Mouse (Mus musculus) myocyte (in vitro differentiated cells): Measurements from ENCODE around the gene Slc35f3. TPM values are rescaled to one million over a fixed set of nuclear protein-coding genes. Genes with fewer than 3 reads are reported as not detected.

Experiments used
- H3K27me3 ChIP-seq: one replicate; pipeline ENCODE4 v1.6.1; 2011; ENCODE audit not compliant: control insufficient read depth, insufficient read depth, insufficient read length
- H3K36me3 ChIP-seq: one replicate; pipeline ENCODE4 v1.6.1; 2011; ENCODE audit not compliant: control insufficient read depth, insufficient read depth
- H3K4me2 ChIP-seq: one replicate; pipeline ENCODE4 v1.6.1; 2011; ENCODE audit warnings: low read depth, control low read depth
- H3K4me3 ChIP-seq: one replicate; pipeline ENCODE4 v1.5.1; 2011; ENCODE audit warnings: mild to moderate bottlenecking, control low read depth, moderate library complexity
- H3K79me2 ChIP-seq: one replicate; pipeline ENCODE4 v1.6.1; 2011; ENCODE audit not compliant: control insufficient read depth, insufficient read depth
- H3ac ChIP-seq: one replicate; pipeline ENCODE4 v1.6.1; 2011; ENCODE audit not compliant: control insufficient read depth, insufficient read length
- CEBPB ChIP-seq: IDR thresholded peaks from 2 replicates; pipeline ENCODE4 v1.6.1; 2011; ENCODE audit warnings: mild to moderate bottlenecking, moderate library complexity; ENCODE audit not compliant: poor library complexity, insufficient read depth, severe bottlenecking
- E2F4 ChIP-seq: IDR thresholded peaks from one replicate; pipeline ENCODE4 v1.6.1; 2011; ENCODE audit warnings: mild to moderate bottlenecking, control low read depth, moderate library complexity; ENCODE audit not compliant: insufficient read depth
- MAX ChIP-seq: IDR thresholded peaks from one replicate; pipeline ENCODE4 v1.6.1; 2011; ENCODE audit warnings: low read depth, mild to moderate bottlenecking, control low read depth
- MYOD1 ChIP-seq, 3 experiments: IDR thresholded peaks; one replicate each; pipeline ENCODE4 v1.6.1; 2011; ENCODE audit warnings: control low read depth in 2 of 3, low read depth in 2 of 3, mild to moderate bottlenecking in 2 of 3, moderate library complexity in 1 of 3; ENCODE audit not compliant: insufficient read length in 2 of 3, control insufficient read depth in 1 of 3
- MYOG ChIP-seq, 3 experiments: IDR thresholded peaks; one replicate each; pipeline ENCODE4 v1.6.1; 2011; ENCODE audit warnings: control low read depth in 2 of 3, low read depth in 2 of 3, mild to moderate bottlenecking in 2 of 3; ENCODE audit not compliant: insufficient read length in 2 of 3, control insufficient read depth in 1 of 3, insufficient read depth in 1 of 3
- POLR2A ChIP-seq: IDR thresholded peaks from one replicate; pipeline ENCODE4 v1.6.1; 2011; ENCODE audit warnings: low read depth, mild to moderate bottlenecking, control low read depth, moderate library complexity; ENCODE audit not compliant: insufficient read length
- POLR2AphosphoS2 ChIP-seq: IDR thresholded peaks from one replicate; pipeline ENCODE4 v1.6.1; 2011; ENCODE audit warnings: low read depth, control low read depth; ENCODE audit not compliant: insufficient read length
- REST ChIP-seq: IDR thresholded peaks from one replicate; pipeline ENCODE4 v1.6.1; 2011; ENCODE audit warnings: mild to moderate bottlenecking, control low read depth, moderate library complexity; ENCODE audit not compliant: insufficient read depth, insufficient read length
- SRF ChIP-seq: IDR thresholded peaks from one replicate; pipeline ENCODE4 v1.6.1; 2011; ENCODE audit warnings: low read depth; ENCODE audit not compliant: control insufficient read depth, insufficient read length
- TCF12 ChIP-seq: IDR thresholded peaks from one replicate; pipeline ENCODE4 v1.6.1; 2011; ENCODE audit warnings: mild to moderate bottlenecking, control low read depth; ENCODE audit not compliant: poor library complexity, insufficient read depth, severe bottlenecking
- TCF3 ChIP-seq: IDR thresholded peaks from one replicate; pipeline ENCODE4 v1.6.1; 2011; ENCODE audit warnings: low read depth, control low read depth; ENCODE audit not compliant: insufficient read length
- USF1 ChIP-seq: IDR thresholded peaks from one replicate; pipeline ENCODE4 v1.6.1; 2011; ENCODE audit warnings: low read depth, mild to moderate bottlenecking, control low read depth, moderate library complexity
- polyA plus RNA-seq: library from polyadenylated mRNA; unstranded; fragments of >200 nt; fragmentation: generic; extraction: Trizol; gene quantifications from one replicate; pipeline ENCODE4 v1.2.1, GENCODE M21; 2012; ENCODE audit warnings: missing spikeins

The Slc35f3 gene
- polyA plus RNA-seq, 1 experiment: 0.02 TPM

- Histone ChIP-seq H3K27me3 (peaks cover 6% of the 10 kb centered on the region), H3K36me3 (no peaks in the 10 kb centered on the region), H3K79me2 (no peaks in the 10 kb centered on the region), H3K4me2 (no peak overlapping the region), H3ac (no peak overlapping the region), H3K4me3 (no peak overlapping the region)
- TF ChIP-seq USF1: no peak
- TF ChIP-seq POLR2AphosphoS2: no peak
- TF ChIP-seq TCF12: no peak
- no peak for TF ChIP-seq SRF
- TF ChIP-seq POLR2A: no peak
- TF ChIP-seq MYOD1 (IDR thresholded peaks at IDR 0.05; ENCODE audit: control insufficient read depth in 1 of 3, insufficient read length in 2 of 3, low read depth in 2 of 3): no peak
- no peak for TF ChIP-seq E2F4
- TF ChIP-seq MAX: no peak
- no peak for TF ChIP-seq TCF3
- no peak for TF ChIP-seq MYOG (IDR thresholded peaks at IDR 0.05; ENCODE audit: control insufficient read depth in 1 of 3, insufficient read depth in 1 of 3, insufficient read length in 2 of 3, low read depth in 2 of 3)
- TF ChIP-seq CEBPB: no peak
- no peak for TF ChIP-seq REST
Measured at GRCm38 (mm10) chr8:126368349-126369054, 70.1 kb downstream of the Slc35f3 start.

- Histone ChIP-seq H3K4me3 (no peak overlapping the region), H3K79me2 (no peaks in the 10 kb centered on the region), H3K4me2 (no peak overlapping the region), H3K27me3 (peaks cover 11% of the 10 kb centered on the region), H3K36me3 (no peaks in the 10 kb centered on the region), H3ac (no peak overlapping the region)
- TF ChIP-seq USF1 (no peak), MYOD1 (IDR thresholded peaks at IDR 0.05; ENCODE audit: control insufficient read depth in 1 of 3, insufficient read length in 2 of 3, low read depth in 2 of 3) (no peak), MAX (no peak), POLR2AphosphoS2 (no peak), REST (no peak), E2F4 (no peak), MYOG (IDR thresholded peaks at IDR 0.05; ENCODE audit: control insufficient read depth in 1 of 3, insufficient read depth in 1 of 3, insufficient read length in 2 of 3, low read depth in 2 of 3) (no peak), TCF3 (no peak), TCF12 (no peak), POLR2A (no peak), CEBPB (no peak), SRF (no peak)
Measured at GRCm38 (mm10) chr8:126371871-126372270, 73.5 kb downstream of the Slc35f3 start.

GRCm38 (mm10) chr8:126379580-126379979 lies 81.2 kb downstream of the Slc35f3 start:
- Histone ChIP-seq H3K27me3 (peaks cover 21% of the 10 kb centered on the region), H3K79me2 (no peaks in the 10 kb centered on the region), H3K36me3 (no peaks in the 10 kb centered on the region), H3ac (no peak overlapping the region), H3K4me2 (no peak overlapping the region), H3K4me3 (no peak overlapping the region)
- TF ChIP-seq REST: no peak
- TF ChIP-seq E2F4: no peak

- TF ChIP-seq CEBPB (no peak), USF1 (no peak), POLR2A (no peak), E2F4 (no peak), SRF (no peak), POLR2AphosphoS2 (no peak), MYOD1 (IDR thresholded peaks at IDR 0.05; ENCODE audit: control insufficient read depth in 1 of 3, insufficient read length in 2 of 3, low read depth in 2 of 3) (no peak), MAX (no peak), REST (no peak)
- H3K4me3 ChIP-seq: no peak overlapping the region
- H3ac ChIP-seq: no peak overlapping the region
Measured at GRCm38 (mm10) chr8:126380141-126380540, 81.8 kb downstream of the Slc35f3 start.

GRCm38 (mm10) chr8:126381299-126381698 lies 82.9 kb downstream of the Slc35f3 start:
- no peak for TF ChIP-seq POLR2AphosphoS2
- TF ChIP-seq REST: no peak
- TF ChIP-seq MAX: no peak
- no peak for TF ChIP-seq TCF3
- no peak for TF ChIP-seq MYOD1 (IDR thresholded peaks at IDR 0.05; ENCODE audit: control insufficient read depth in 1 of 3, insufficient read length in 2 of 3, low read depth in 2 of 3)
- TF ChIP-seq TCF12: no peak
- no peak for TF ChIP-seq CEBPB
- TF ChIP-seq E2F4: no peak
- no peak for TF ChIP-seq MYOG (IDR thresholded peaks at IDR 0.05; ENCODE audit: control insufficient read depth in 1 of 3, insufficient read depth in 1 of 3, insufficient read length in 2 of 3, low read depth in 2 of 3)
- TF ChIP-seq SRF: no peak
- no peak for TF ChIP-seq USF1
- TF ChIP-seq POLR2A: no peak
- H3K79me2 ChIP-seq: no peaks in the 10 kb centered on the region
- H3K4me3 ChIP-seq: no peak overlapping the region
- H3ac ChIP-seq: no peak overlapping the region
- H3K4me2 ChIP-seq: no peak overlapping the region
- H3K36me3 ChIP-seq: no peaks in the 10 kb centered on the region
- H3K27me3 ChIP-seq: peaks cover 21% of the 10 kb centered on the region

More at GRCm38 (mm10) chr8:126380141-126380540, 81.8 kb downstream of the Slc35f3 start:
- Histone ChIP-seq H3K79me2 (no peaks in the 10 kb centered on the region), H3K27me3 (peaks cover 21% of the 10 kb centered on the region), H3K36me3 (no peaks in the 10 kb centered on the region), H3K4me2 (no peak overlapping the region)
